Mouse (Mus musculus): ENCODE measurements around the gene Ccdc54.
A peak's percentile ranks its signal among the peaks of the same experiment; 100 is the strongest.

Gene Ccdc54

DNA sequence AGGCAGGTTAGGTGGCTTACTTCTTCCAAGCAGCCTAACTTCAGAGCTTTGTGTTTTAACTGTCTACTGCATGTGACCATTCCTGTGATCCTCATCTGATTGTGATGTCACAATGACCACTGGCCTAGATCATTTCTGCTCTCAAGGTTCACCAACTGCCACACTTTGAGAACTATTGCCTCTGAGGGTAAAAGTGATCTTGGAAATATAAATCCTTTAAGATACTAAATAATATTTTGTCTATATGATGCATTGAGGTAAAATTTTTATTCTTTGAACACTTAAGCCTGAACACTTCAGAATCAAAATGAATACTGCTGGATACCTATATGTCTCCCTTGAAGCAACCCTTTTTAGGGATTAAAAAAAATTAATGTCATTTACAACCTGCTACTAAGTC, at the start of gene Ccdc54:
Gene Ccdc54 (minus strand): TSS at position 101 of the 400 bp plus-strand sequence.
- no peak for DNase-seq

GRCm38 (mm10) chr16:50632585-50632984, 41.6 kb upstream of the Ccdc54 start:
- DNase-seq = no peak

DNA sequence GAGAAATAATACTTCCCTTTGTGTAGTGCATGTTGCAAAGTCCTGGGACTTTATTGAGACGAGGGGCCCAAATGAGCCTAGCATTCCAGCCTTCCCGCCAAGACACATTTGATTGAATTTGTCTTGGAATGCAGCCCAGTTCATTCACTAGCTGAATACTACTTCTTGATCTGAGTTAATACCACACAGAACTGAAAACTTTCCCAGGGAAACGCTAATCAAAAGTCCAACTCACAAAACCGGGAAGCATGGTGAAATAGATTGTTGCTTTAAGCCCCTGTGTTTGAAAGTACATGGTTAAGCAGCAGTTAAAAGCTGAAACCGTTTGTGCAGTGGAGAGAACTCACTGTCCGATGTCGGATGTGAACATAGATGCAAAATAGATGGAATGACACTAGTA, 24.6 kb upstream of the Ccdc54 start:
- DNase-seq = no peak

DNA sequence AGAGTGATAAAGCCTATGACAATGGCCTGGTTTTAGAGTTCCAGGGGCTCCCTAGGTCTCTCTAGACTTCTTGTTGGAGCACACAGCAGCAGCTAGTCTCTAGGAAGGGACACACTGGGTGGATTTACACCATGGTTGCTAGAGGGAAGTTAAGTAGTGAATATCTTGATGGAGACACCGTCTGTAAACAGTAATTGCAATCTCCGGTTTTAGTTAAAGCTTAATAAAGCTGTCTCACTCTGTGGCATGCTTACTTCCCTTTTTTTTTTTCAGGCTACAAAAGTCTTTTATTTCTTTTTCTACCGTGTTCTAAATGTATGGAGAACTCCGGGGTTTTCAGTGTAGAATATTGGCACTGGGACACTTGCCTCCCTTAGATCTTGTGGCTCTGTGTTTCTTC, 22.0 kb upstream of the Ccdc54 start:
- DNase-seq = no peak

GRCm38 (mm10) chr16:50610580-50610979, 19.6 kb upstream of the Ccdc54 start:
- peak; percentile 43 for DNase-seq

- DNase-seq = no peak
Measured at GRCm38 (mm10) chr16:50607776-50608562, 17.0 kb upstream of the Ccdc54 start.

GRCm38 (mm10) chr16:50604826-50605225, 13.9 kb upstream of the Ccdc54 start:
- no peak for DNase-seq

GRCm38 (mm10) chr16:50601947-50602346, 11.0 kb upstream of the Ccdc54 start:
- no peak for DNase-seq

DNA sequence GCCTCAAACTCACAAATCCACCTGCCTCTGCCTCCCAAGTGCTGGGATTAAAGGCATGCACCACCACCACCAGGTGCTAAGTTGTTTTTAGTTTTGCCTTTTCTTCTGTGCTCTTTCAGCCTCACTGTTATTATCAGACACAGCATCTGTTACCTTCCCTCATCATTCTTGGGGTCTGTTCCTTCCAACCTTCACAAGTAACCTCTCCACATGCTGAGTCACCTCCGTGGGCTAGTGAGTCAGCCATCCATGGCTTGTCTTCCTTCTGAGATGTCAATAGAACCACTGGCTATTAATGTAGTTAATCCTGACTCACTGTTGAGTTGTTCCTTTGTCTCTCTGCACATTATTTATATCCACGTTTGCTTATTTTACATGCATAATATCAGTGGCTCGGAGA, 9.7 kb upstream of the Ccdc54 start:
- no peak for DNase-seq

- no peak for DNase-seq
Measured at GRCm38 (mm10) chr16:50596679-50597078, 5.7 kb upstream of the Ccdc54 start.

DNA sequence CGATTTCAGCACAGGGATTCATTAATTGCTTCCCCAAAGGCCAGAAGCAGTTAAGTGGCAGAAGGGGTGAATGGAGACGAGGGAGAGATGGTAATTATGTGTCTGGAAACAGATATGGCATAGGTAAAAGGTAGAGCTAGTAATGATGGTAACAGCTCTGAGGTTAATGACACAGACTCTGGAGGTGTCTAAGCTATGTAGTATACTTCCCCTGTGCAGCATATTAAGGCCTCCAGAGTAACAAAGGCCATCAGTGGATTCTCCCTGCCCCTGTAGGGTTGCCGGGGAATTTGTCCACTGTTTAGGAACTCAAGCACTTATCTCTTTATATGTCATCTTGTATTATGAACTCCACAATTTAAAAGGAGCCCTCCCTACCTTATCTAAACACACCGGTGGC, 5.2 kb upstream of the Ccdc54 start:
- DNase-seq = no peak

GRCm38 (mm10) chr16:50594876-50595275, 3.9 kb upstream of the Ccdc54 start:
- no peak for DNase-seq

GRCm38 (mm10) chr16:50593361-50593760, 2.4 kb upstream of the Ccdc54 start:
- DNase-seq = no peak

DNA sequence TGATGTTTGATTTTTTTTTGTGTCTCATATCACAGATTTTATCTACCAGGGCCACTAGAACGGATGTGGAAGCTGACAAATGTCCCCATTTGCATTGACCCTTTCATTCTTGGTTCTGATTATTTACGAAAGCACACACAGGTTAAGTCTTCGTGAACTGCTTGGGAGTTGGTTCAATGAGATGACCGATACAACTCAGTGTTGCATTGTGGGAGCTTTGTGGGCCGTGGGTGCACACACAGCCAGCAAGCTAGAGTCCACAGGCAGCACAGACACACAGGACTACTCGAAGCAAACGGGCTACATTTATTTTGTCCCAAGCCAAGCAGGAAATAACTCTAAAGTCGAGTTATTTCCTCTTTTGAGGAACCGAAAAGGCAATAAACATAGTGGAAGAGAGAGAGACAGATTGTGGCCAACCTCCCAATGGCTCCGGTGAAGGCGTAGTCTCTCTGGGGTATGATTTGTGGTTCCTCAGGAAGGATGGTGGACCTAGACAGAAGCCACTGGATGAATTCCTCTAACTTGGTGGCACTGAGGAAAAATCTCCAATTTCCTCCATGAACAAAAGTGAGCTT, 1.3 kb downstream of the Ccdc54 start:
- no peak for DNase-seq

GRCm38 (mm10) chr16:50588191-50588590, 2.8 kb downstream of the Ccdc54 start:
- no peak for DNase-seq

DNA sequence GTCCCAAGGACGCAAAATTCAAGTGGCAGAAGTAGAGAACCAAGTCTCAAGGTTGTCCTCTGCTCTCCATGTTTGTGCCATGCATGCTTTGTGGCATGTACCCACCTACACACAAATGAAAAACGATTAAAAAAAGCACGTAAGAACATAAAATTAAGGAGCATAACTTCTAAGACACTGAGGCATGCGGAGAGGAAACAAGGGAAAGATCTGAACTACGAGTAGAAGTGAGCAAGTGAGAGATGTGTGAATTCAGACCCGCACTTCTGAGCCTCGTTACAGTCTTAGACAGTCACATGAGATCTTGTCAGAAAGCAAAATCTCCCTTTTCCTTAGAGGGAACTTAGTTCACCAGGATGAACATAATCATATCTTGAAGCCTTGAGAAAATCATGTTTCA, 3.8 kb downstream of the Ccdc54 start:
- no peak for DNase-seq

GRCm38 (mm10) chr16:50578361-50578760, 12.6 kb downstream of the Ccdc54 start:
- DNase-seq = no peak

- peak; percentile 8 for DNase-seq
Measured at GRCm38 (mm10) chr16:50572557-50572956, 18.4 kb downstream of the Ccdc54 start.

DNA sequence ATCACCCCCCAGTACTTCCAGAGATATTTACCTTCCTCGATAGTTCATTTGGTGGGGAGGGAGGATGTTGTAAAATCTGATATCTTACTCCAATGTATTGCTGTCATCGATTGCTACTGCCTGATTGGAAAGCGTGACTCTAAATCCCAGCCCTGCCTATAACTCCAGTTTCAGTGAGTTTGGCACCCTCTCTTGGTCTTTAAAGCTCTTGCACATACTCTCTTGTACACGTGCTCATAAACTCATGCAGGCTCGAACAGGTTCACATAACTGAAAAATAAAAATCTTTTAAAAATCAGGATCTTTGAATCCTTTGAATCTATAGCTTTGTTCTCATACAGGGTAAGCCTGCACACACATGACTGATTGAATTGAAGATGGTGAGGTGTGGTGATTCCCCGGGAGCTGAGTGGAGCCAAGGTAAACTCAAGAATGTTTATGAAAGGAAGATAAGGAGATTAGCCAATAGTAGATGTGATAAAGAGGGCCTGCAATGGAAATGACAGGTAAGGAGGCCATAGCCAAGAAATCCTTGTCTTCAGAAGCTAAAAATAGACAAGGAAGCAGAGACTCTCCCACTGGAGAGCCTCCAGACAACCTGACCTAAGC, 31.7 kb downstream of the Ccdc54 start:
- no peak for DNase-seq

DNA sequence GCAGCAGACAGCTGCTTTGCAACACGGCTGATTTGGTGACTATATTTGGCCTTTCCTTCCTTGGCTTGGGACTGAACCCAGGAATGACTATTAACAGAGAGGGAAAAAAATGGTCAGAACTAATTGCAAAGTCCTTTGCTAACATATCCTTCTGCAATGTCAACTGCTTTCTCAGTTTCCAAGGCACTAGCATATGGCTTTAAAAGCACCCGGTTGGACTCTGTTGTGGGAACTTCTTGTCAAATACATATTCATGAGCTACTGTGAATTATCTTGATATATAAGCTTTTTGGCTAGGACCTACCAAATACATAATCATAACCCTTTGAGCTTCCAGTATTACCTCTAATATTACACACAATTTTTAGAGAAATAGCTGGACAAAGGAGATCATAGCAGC, 37.1 kb downstream of the Ccdc54 start:
- no peak for DNase-seq

GRCm38 (mm10) chr16:50551871-50552528, 39.0 kb downstream of the Ccdc54 start:
- no peak for DNase-seq

DNA sequence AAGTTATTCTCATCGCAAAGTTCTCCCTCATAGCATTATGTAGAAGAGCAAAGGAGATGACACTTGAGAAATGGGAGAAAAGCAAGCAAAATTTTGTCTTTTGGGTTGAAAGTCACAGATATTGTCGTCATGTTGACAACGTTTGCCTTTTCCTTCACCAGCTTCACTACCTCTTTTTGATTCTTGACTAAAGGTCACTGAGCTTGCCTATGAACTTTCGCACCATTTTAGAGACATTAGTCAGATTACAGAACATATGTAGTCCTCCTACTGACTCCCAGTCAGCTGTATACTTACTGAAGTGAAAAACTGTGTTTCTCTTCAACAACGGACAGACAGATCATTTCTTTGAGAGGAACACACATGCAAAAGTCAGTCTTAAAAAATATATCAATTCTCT, 40.0 kb downstream of the Ccdc54 start:
- DNase-seq = no peak

DNA sequence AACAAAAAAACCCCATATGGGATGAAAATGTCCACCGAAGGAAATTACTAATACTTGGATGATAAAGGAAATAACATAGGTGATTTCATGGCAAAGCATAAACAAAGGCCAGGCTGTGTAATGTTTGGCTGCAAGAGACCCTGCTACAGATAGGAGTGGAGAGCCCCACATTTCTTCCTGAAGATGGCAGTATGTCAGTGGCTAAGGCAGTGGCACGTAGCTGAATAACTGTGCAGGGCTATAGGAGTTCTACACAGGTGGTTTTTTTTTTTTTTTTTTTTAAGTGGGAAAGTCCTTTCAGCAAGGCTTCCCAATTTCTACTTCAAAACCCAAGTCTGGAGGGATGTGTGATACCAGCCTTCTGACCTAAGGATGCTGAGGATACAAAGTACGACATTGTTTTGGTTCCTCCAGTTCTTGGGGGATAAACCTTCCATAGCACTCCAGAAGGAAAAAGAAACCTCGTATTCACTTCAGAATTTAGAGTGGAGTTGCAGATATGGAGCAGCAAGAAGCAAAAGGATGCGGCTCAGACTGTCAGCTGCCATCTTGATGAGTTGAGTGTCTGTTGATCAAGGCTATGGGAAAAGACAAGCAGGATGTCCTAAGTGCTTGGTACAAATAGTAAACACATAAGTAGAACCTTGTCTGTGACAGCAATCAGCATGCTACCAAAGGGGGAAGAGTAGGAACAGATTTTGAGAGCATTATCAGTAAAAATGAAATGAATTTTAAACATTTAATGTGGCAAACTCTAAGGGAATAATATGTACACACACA, 48.2 kb downstream of the Ccdc54 start:
- no peak for DNase-seq
